In genomic region chr14:119098851-119099569, GRCm38 (mm10) we compare ENCODE assay signal across 8 mouse cellular contexts. TPM values are rescaled to one million over a fixed set of nuclear protein-coding genes. Genes with fewer than 3 reads are reported as not detected.
DNase-seq lines count a peak whose midpoint lies in the region; ATAC-seq and TF ChIP-seq lines count a peak whose summit lies in the region.

TSS of gene Uggt2 (minus strand) at chr14:119099430.

- WGBS in intestine, postnatal 0 days = under 1% methylated on average over 69 of the region's 72 CpGs

- DNase-seq in CD4-positive, CD25-positive, alpha-beta regulatory T cell, adult 2 months (ENCODE audit: low read depth, low spot score) = peak; percentile 2
- peak; percentile 92 for DNase-seq in embryo, embryonic 9.5 days (ENCODE audit: extremely low spot score)
- peak; percentile 85 to 88 for DNase-seq in gastrocnemius, postnatal 4 days (ENCODE audit: low spot score in 2 of 2)
- peak; percentile 71 to 84 for DNase-seq in left cerebral cortex, postnatal 14 days (ENCODE audit: low spot score in 2 of 2)
- peak; percentile 85 for DNase-seq in right cerebral cortex, postnatal 14 days

- peak within 1 kb of the TSS; percentile 51 for H3K9ac ChIP-seq in intestine, postnatal 0 days (ENCODE audit: low read depth, low read length)

- no peaks in the 10 kb centered on the region for H3K9me3 ChIP-seq in intestine, postnatal 0 days (ENCODE audit: control insufficient read depth)
- peaks cover 10% of the 10 kb centered on the region for H3K9me3 ChIP-seq in megakaryocyte, embryonic 14.5 days

- H3K27ac ChIP-seq in intestine, postnatal 0 days (ENCODE audit: low read depth, low read length) = no peak within 1 kb of the TSS

- no peaks in the 10 kb centered on the region for H3K27me3 ChIP-seq in intestine, postnatal 0 days (replicated peaks; ENCODE audit: control insufficient read depth, insufficient read depth, low read length)
- H3K27me3 ChIP-seq in megakaryocyte, embryonic 14.5 days (replicated peaks) = peaks cover 28% of the 10 kb centered on the region

- H3K4me3 ChIP-seq in intestine, postnatal 0 days (ENCODE audit: low read depth, low read length) = peak within 1 kb of the TSS; percentile 65
- peak within 1 kb of the TSS; percentile 88 for H3K4me3 ChIP-seq in megakaryocyte, embryonic 14.5 days (replicated peaks)

- peak within 1 kb of the TSS; percentile 97 for H3K4me2 ChIP-seq in intestine, postnatal 0 days (replicated peaks; ENCODE audit: low read depth)

- no peaks in the 10 kb centered on the region for H3K36me3 ChIP-seq in intestine, postnatal 0 days (ENCODE audit: control insufficient read depth, insufficient read depth)
- no peaks in the 10 kb centered on the region for H3K36me3 ChIP-seq in megakaryocyte, embryonic 14.5 days (replicated peaks; ENCODE audit: low read length)

- peak; percentile 79 for TF ChIP-seq CTCF in intestine, postnatal 0 days (IDR thresholded peaks at IDR 0.05; ENCODE audit: low read depth)

- ATAC-seq in CD4-positive, CD25-positive, alpha-beta regulatory T cell, adult 4 months = no peak
- peak; percentile 85 for ATAC-seq in intestine, postnatal 0 days

- intact Hi-C loops in left cerebral cortex, postnatal 14 days (cut with DNase I) = no loop called here

- H3K4me1 ChIP-seq in intestine, postnatal 0 days (replicated peaks; ENCODE audit: control insufficient read depth, insufficient read depth, low read length) = no peaks in the 10 kb centered on the region
- H3K4me1 ChIP-seq in megakaryocyte, embryonic 14.5 days = peaks cover 7% of the 10 kb centered on the region

RNA-seq across cellular contexts. Expression of gene Uggt2, which starts in this region (rescaled TPM):
- polyA plus RNA-seq in CD4-positive, CD25-positive, alpha-beta regulatory T cell, adult 4 months (2017; shearing (Covaris generic)) = 1 to 10 TPM; 2.1 to 3.4 TPM
- 10 to 100 TPM; 11.0 to 11.4 TPM for total RNA-seq in gastrocnemius, postnatal 4 days (2021)
- polyA plus RNA-seq in intestine, postnatal 0 days (2015; fragmentation: Nextera tagmentation; extraction: Ambion mirVana) = 1.6 and 2.1 TPM in 2 replicates
- 10 to 100 TPM; 28.1 to 32.4 TPM for total RNA-seq in left cerebral cortex, postnatal 14 days (2021)
- not detected in 2 replicates for polyA plus RNA-seq in megakaryocyte, embryonic 14.5 days (2012; ENCODE audit: insufficient read depth, low replicate concordance)

Comparison
In these comparisons a context has a peak if more than half of its experiments do, and no peak if none do; other contexts are left out.
1. DNase-seq: peak in every context shown above with its lines; median percentile 92 in embryo, embryonic 9.5 days; 86 in gastrocnemius, postnatal 4 days; 85 in right cerebral cortex, postnatal 14 days; 78 in left cerebral cortex, postnatal 14 days; 2 in CD4-positive, CD25-positive, alpha-beta regulatory T cell, adult 2 months.